Mouse (Mus musculus): Measurements from ENCODE around the gene Fam169b. TPM values are rescaled to one million over a fixed set of nuclear protein-coding genes. Genes with fewer than 3 reads are reported as not detected.

The Fam169b gene
- total RNA-seq (2023), result 150 TPM

GRCm38 (mm10) chr7:68273515-68273914, at the start of gene Fam169b:
TSS of gene Fam169b (plus strand) at chr7:68273839.

GRCm38 (mm10) chr7:68264028-68264453, 9.6 kb upstream of the Fam169b start, which contains the start of gene Pgpep1l:
TSS of gene Pgpep1l (minus strand) at chr7:68264233.

Other genes with a start within 250 kb of the Fam169b start
- 9.7 TPM for gene Pgpep1l, start 9.6 kb upstream of the Fam169b start, total RNA-seq (2023)